Mouse (Mus musculus) thymus, postnatal 10 days (tissue): ENCODE measurements around the gene Eppin.

ENCODE experiments used
- DNase-seq, 2 experiments: peaks; one replicate each; pipeline ENCODE4 v3.0.0; 2021; ENCODE audit warnings: low spot score in 2 of 2

Eppin gene

DNA sequence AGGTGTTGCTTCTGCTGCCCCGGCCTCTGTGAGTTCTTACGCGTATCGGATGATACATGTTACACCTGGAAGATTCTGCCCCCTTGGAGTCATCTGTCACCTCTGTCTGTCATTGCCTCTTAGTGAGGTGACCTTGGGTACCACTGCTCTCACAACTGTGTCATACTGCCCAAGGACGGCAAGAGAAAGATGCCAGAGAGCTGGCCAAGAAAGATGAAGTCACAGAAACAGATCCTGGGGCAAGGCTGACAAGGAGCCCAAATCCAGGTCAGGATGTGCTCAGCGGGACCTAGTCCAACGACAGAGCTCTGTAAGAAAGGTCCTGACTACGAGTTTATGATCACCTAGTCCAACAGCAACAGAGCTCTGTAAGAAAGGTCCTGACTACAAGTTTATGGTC lies 33.3 kb downstream of the Eppin start:
- no peak for DNase-seq

- no peak for DNase-seq
These were observed 34.3 kb downstream of the Eppin start for GRCm38 (mm10) chr2:164558991-164559645.

GRCm38 (mm10) chr2:164558426-164558825 lies 35.0 kb downstream of the Eppin start:
- no peak for DNase-seq

DNA sequence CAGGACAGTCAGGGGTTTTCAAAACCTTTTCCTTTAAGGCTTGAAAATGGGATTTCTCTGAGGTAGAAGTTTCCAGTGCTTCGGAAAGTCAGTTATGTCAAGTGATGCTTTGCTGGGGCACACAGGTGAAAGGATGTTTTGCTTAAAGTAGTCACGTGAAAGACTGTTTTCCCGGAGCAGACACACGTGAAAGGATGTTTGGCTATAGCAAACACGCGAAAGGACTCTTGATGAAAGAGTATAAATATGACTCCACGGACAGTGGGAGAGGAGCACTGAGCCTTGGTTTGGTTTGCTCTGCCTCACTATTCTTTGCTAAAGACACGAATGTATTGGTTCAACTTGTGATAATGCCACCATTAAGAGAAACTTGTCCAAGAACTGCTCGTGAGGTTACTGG lies 41.9 kb downstream of the Eppin start:
- DNase-seq, result no peak

GRCm38 (mm10) chr2:164550895-164551269 lies 42.5 kb downstream of the Eppin start:
- DNase-seq, result no peak

DNA sequence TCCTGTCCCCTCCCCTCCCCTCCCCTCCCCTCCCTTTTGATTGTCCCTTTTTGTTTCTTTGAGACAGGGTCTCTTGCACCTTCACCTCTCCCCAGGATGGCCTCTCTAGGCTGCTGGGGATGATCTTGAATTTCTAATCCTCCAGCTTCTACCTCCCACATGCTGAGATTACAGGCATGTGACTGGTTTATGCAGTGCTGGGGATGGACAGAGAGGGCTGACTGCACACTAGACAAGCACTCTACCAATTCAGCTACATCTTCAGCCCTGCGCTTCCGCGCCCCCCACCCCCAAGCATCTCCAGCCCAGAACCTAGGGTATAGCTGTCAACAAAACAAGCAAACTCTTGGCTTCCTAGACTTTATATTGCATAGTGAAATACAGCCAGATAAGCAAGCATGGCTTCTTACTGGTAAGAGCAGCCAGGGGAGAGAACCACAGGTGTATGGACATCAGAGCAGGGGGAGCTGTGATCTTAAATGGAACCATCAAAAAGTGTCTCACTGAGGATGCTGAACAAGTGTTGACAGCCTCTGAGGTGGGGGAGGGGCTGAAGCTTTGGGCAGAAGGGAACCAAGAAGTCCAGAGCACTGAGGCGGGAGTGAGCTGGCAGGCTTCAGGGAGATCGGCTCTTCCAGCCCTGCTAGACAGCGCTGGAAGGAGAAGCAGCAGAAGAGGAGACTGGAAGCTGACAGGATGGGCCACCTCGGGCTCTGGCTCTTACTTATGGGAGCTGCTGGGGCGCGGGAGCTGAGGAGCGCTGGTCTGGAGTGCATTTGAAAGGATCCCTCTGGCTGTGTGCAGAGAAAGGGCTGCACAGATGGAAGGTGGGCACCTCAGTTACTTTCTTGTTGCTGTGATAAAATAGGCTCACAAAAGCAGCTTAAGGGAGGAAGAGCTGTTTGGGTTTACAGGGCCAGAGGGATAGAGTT lies 43.2 kb downstream of the Eppin start:
- DNase-seq, result no peak

DNA sequence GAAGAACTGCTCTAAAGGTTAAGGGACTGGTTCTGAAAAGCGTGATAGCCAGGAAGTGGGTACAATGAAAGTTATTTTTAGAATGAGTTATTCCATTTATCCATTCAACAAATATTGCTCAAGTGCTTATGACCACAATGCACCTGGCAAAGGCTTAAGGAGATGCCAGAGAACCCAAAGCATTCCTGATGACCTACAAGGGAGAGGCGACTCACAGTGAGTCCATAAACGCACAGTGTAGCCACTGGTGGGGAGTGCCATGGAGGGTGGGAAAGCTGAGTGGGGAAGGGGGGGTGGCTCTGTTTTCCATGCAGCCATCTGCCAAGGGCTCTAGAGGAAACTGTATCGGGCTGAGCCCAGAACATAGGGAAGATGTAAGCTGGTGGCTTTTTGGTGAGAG lies 44.1 kb downstream of the Eppin start:
- DNase-seq, result no peak

DNA sequence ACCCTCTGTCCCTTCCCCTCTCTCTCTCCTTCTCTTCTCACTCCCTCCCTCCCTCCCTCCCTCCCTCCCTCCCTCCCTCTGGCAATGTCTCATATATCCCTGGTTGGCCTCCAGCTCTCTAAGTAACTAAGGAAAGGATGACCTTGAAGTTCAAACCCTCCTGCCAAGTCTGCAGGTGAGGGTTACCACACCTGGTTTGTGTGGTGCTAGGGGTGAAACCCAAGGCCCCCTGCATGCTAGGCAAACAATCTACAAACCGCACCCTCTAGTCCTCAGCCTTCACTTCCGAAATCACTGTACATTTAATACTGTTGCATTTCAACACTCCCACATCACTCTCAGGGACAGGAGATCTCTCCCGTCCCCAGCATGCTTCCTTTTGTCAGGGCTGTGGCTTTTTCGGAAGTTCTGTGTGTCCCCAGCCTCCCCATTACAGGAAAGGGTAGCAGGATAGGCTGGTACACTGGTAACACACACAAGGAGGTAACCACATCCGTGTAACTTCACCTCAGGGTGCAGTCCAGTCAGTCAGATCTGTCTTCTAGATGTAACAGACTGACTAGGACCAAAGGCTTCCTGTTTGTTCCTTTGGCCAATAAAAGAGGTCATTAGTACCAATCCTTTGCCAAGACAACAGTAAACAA lies 48.8 kb downstream of the Eppin start:
- DNase-seq, result no peak

GRCm38 (mm10) chr2:164543745-164544144 lies 49.6 kb downstream of the Eppin start:
- no peak for DNase-seq

- no peak for DNase-seq
These were observed 50.8 kb downstream of the Eppin start for GRCm38 (mm10) chr2:164542598-164542997.

GRCm38 (mm10) chr2:164542132-164542531 lies 51.3 kb downstream of the Eppin start:
- DNase-seq, result no peak

- DNase-seq, result no peak
These were observed 52.6 kb downstream of the Eppin start for GRCm38 (mm10) chr2:164540652-164541427.
